Mouse (Mus musculus): ENCODE measurements at regions not wholly inside any gene's neighbourhood (a gene's known extent, or its start where the extent isn't known, plus 50 kb on each side); places are given as distances from the start of the nearest gene placed in this dataset.

GRCm38 (mm10) chr10:27968202-27968601 lies 106.4 kb upstream of the Ptprk start:
- TF ChIP-seq CTCF (IDR thresholded peaks at IDR 0.05; ENCODE audit: borderline replicate concordance, insufficient read depth, low read depth, low read length) (no peak), POLR2A (IDR thresholded peaks at IDR 0.05; ENCODE audit: borderline replicate concordance, insufficient read depth, low read length) (no peak)
